Comparison of ENCODE assay signal across 8 mouse cellular contexts in the genomic region with DNA sequence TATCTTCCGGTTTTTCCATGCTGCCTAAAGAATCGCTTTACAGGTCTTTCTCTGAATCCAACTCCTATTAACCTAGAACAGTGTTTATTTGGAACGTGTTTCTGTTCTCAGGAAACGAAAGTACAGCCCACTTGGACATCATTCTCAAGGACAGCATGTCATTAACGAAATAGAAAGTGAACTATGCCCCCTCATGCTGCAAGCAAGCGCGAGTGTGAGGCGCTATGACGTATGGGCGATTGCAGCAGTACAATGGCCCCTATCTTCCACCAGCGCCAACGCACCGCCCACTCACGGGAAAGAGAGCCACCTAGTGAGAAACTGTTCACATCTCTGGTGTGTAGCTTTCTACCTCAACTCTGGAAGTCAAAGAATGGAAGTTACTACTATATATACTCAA. TPM values are rescaled to one million over a fixed set of nuclear protein-coding genes. Genes with fewer than 3 reads are reported as not detected.
DNase-seq lines count a peak whose midpoint lies in the region; ATAC-seq and TF ChIP-seq lines count a peak whose summit lies in the region.

No protein-coding gene starts in this region.

- peak; percentile 72 for ATAC-seq in G1E (ENCODE audit: extremely low read depth, insufficient number of reproducible peaks, low FRiP score, poor library complexity, severe bottlenecking)
- ATAC-seq in forebrain, embryonic 16.5 days, result peak; percentile 24; the same call in 1 of the 2 replicates
- ATAC-seq in neural tube, embryonic 14.5 days (ENCODE audit: low read depth), result peak; percentile 45

- peak overlapping the region; percentile 86 for H3K4me3 ChIP-seq in G1E (ENCODE audit: low read depth, low read length)
- peak overlapping the region; percentile 39 for H3K4me3 ChIP-seq in forebrain, embryonic 16.5 days (replicated peaks; ENCODE audit: low read length)
- H3K4me3 ChIP-seq in neural tube, embryonic 14.5 days (ENCODE audit: low read depth, low read length), result peak overlapping the region; percentile 31
- peak overlapping the region; percentile 88 for H3K4me3 ChIP-seq in testis, adult 2 months (ENCODE audit: control insufficient read depth, low read depth, low read length)

- no peaks in the 10 kb centered on the region for H3K27me3 ChIP-seq in G1E (ENCODE audit: insufficient read depth, low read length)
- H3K27me3 ChIP-seq in forebrain, embryonic 16.5 days (replicated peaks; ENCODE audit: control insufficient read depth, insufficient read depth, low read length), result no peaks in the 10 kb centered on the region
- no peaks in the 10 kb centered on the region; the same call in 1 of the 2 replicates for H3K27me3 ChIP-seq in neural tube, embryonic 14.5 days (ENCODE audit: control insufficient read depth, insufficient read depth, low read length)
- H3K27me3 ChIP-seq in testis, adult 2 months (ENCODE audit: control insufficient read depth, insufficient read depth, low read length), result no peaks in the 10 kb centered on the region

- peak; percentile 71; the same call in 1 of the 2 replicates for TF ChIP-seq POLR2A in testis, adult 2 months (IDR thresholded peaks at IDR 0.05; ENCODE audit: control insufficient read depth, low read depth, low read length)

- peaks cover 34% of the 10 kb centered on the region for H3K4me1 ChIP-seq in G1E (ENCODE audit: insufficient read depth, low read depth, low read length)
- peaks cover 11% of the 10 kb centered on the region for H3K4me1 ChIP-seq in forebrain, embryonic 16.5 days (replicated peaks; ENCODE audit: control insufficient read depth, insufficient read depth, low read length)
- H3K4me1 ChIP-seq in neural tube, embryonic 14.5 days (ENCODE audit: control insufficient read depth, insufficient read depth, low read length), result peaks cover 5% of the 10 kb centered on the region
- H3K4me1 ChIP-seq in testis, adult 2 months (ENCODE audit: control insufficient read depth, insufficient read depth, low read length), result peaks cover 7% of the 10 kb centered on the region

- H3K4me2 ChIP-seq in forebrain, embryonic 16.5 days (ENCODE audit: low read length), result peak overlapping the region; percentile 96
- H3K4me2 ChIP-seq in neural tube, embryonic 14.5 days (ENCODE audit: low read depth, low read length), result peak overlapping the region; percentile 99

- peak; percentile 60 for DNase-seq in G1E (ENCODE audit: low spot score)
- DNase-seq in cerebellum, adult 18-20 months, result peak; percentile 75 to 86
- DNase-seq in heart, postnatal 36 days, result peak; percentile 74 to 75
- DNase-seq in layer of hippocampus, adult 18-20 months (ENCODE audit: low spot score in 2 of 2), result peak; percentile 79 to 84
- DNase-seq in lung, adult 18-20 months, result peak; percentile 89 to 93

- WGBS in forebrain, embryonic 16.5 days, result under 1% methylated on average over 14 of the region's 14 CpGs
- under 1% methylated on average over 14 of the region's 14 CpGs for WGBS in neural tube, embryonic 14.5 days

- H3K9me3 ChIP-seq in G1E (replicated peaks), result no peaks in the 10 kb centered on the region
- H3K9me3 ChIP-seq in forebrain, embryonic 16.5 days (ENCODE audit: control insufficient read depth, low read length), result no peaks in the 10 kb centered on the region
- H3K9me3 ChIP-seq in neural tube, embryonic 14.5 days (ENCODE audit: control insufficient read depth, low read length), result no peaks in the 10 kb centered on the region

- H3K9ac ChIP-seq in forebrain, embryonic 16.5 days (replicated peaks; ENCODE audit: low read depth, low read length), result peak overlapping the region; percentile 31; the same call in 1 of the 2 replicates
- no peak overlapping the region; the same call in 1 of the 2 replicates for H3K9ac ChIP-seq in neural tube, embryonic 14.5 days (replicated peaks; ENCODE audit: low read depth, low read length)

- peaks cover 8% of the 10 kb centered on the region for H3K36me3 ChIP-seq in G1E (replicated peaks)
- H3K36me3 ChIP-seq in forebrain, embryonic 16.5 days (ENCODE audit: control insufficient read depth, insufficient read depth), result no peaks in the 10 kb centered on the region
- H3K36me3 ChIP-seq in neural tube, embryonic 14.5 days (ENCODE audit: control insufficient read depth, insufficient read depth, low read length), result no peaks in the 10 kb centered on the region
- no peaks in the 10 kb centered on the region for H3K36me3 ChIP-seq in testis, adult 2 months (ENCODE audit: control insufficient read depth, insufficient read depth, low read length)

- H3K27ac ChIP-seq in forebrain, embryonic 16.5 days (ENCODE audit: low read length), result peak overlapping the region; percentile 54
- H3K27ac ChIP-seq in neural tube, embryonic 14.5 days (ENCODE audit: low read depth, low read length), result peak overlapping the region; percentile 82
- peak overlapping the region; percentile 59 for H3K27ac ChIP-seq in testis, adult 2 months (ENCODE audit: control insufficient read depth, insufficient read depth, low read depth, low read length)

- TF ChIP-seq CTCF in G1E (IDR thresholded peaks at IDR 0.05; ENCODE audit: low read depth, low read length), result no peak
- peak; percentile 57; the same call in 1 of the 2 replicates for TF ChIP-seq CTCF in testis, adult 2 months (IDR thresholded peaks at IDR 0.05; ENCODE audit: control insufficient read depth, insufficient read depth, insufficient replicate concordance, low read depth, low read length)

- intact Hi-C loops in heart, postnatal 36 days (cut with DNase I), result loop anchor here (1.0 to 10.0 kb wide), 5 partner anchors 57 to 480 kb away; no protein-coding TSS in a partner anchor

RNA-seq across cellular contexts. Expression of a gene that starts 2.0 kb away (rescaled TPM):
- 150 and 156 TPM in 2 replicates for total RNA-seq in G1E (2014; fragmentation: Nextera tagmentation)
- 36.1 and 37.6 TPM in 2 replicates for total RNA-seq in G1E (2017)
- polyA plus RNA-seq in G1E (2012), result 10.0 and 14.2 TPM in 2 replicates
- polyA plus RNA-seq in forebrain, embryonic 16.5 days (2015; fragmentation: Nextera tagmentation; extraction: Ambion mirVana), result 32.7 and 33.0 TPM in 2 replicates
- total RNA-seq in heart, postnatal 36 days (2021), result 10 to 100 TPM; 40.1 to 45.2 TPM
- total RNA-seq in layer of hippocampus, adult 18-20 months (2021), result 10 to 100 TPM; 95.3 to 95.8 TPM
- polyA plus RNA-seq in neural tube, embryonic 14.5 days (2014; fragmentation: Nextera tagmentation; extraction: Ambion mirVana), result 43.7 and 45.0 TPM in 2 replicates
- polyA plus RNA-seq in testis, adult 2 months (2012; rRNA removed), result 99.6 and 107 TPM in 2 replicates

RNA-seq across cellular contexts. Expression of a gene that starts 50.3 kb away (rescaled TPM):
- not detected in 2 replicates for total RNA-seq in G1E (2014; fragmentation: Nextera tagmentation)
- 0.22 TPM in 1 of 2 replicates, not detected in the other for total RNA-seq in G1E (2017)
- not detected in 2 replicates for polyA plus RNA-seq in G1E (2012)
- polyA plus RNA-seq in forebrain, embryonic 16.5 days (2015; fragmentation: Nextera tagmentation; extraction: Ambion mirVana), result 77.1 and 85.6 TPM in 2 replicates
- total RNA-seq in heart, postnatal 36 days (2021), result under 1 TPM; 0.22 to 0.28 TPM
- 100 to 1,000 TPM; 136 to 152 TPM for total RNA-seq in layer of hippocampus, adult 18-20 months (2021)
- 78.2 and 99.6 TPM in 2 replicates for polyA plus RNA-seq in neural tube, embryonic 14.5 days (2014; fragmentation: Nextera tagmentation; extraction: Ambion mirVana)
- polyA plus RNA-seq in testis, adult 2 months (2012; rRNA removed), result 2.8 and 3.2 TPM in 2 replicates

Comparison
In these comparisons a context has a peak if more than half of its experiments do, and no peak if none do; other contexts are left out.
1. Peak in every context shown above with its lines: DNase-seq, ATAC-seq, H3K4me3 ChIP-seq and H3K27ac ChIP-seq.
2. H3K4me3 ChIP-seq: peak in every context shown above with its lines; median percentile 88 in testis, adult 2 months; 86 in G1E; 39 in forebrain, embryonic 16.5 days; 31 in neural tube, embryonic 14.5 days.
3. RNA of a gene that starts 50.3 kb away (polyA plus RNA-seq): 78.2 to 99.6 TPM in neural tube, embryonic 14.5 days and 77.1 to 85.6 TPM in forebrain, embryonic 16.5 days; 2.8 to 3.2 TPM in testis, adult 2 months and not detected in G1E; every median in the first group is over 10 times any median in the second.